Mouse (Mus musculus): ENCODE results near the gene A030003K21Rik.
"Not testable (repeated sequence)": the region's sequence is repeated elsewhere in the genome, so short reads cannot be mapped to it uniquely, and the experiment has no call there.

Gene A030003K21Rik

GRCm38 (mm10) chr1:82943295-82943694 lies at the start of gene A030003K21Rik:
Gene A030003K21Rik (minus strand): TSS chr1:82943388.
- not testable (repeated sequence) for DNase-seq (ENCODE audit: low read depth)

GRCm38 (mm10) chr1:82992093-82992492 lies 48.9 kb upstream of the A030003K21Rik start:
- DNase-seq (ENCODE audit: low read depth): no peak

GRCm38 (mm10) chr1:82991596-82991995 lies 48.4 kb upstream of the A030003K21Rik start:
- DNase-seq (ENCODE audit: low read depth): no peak

- no peak for DNase-seq (ENCODE audit: low read depth)
These were observed 47.9 kb upstream of the A030003K21Rik start for GRCm38 (mm10) chr1:82991062-82991461.

GRCm38 (mm10) chr1:82987530-82988198 lies 44.5 kb upstream of the A030003K21Rik start:
- DNase-seq (ENCODE audit: low read depth): peak; percentile 89

- DNase-seq (ENCODE audit: low read depth): no peak
These were observed 43.5 kb upstream of the A030003K21Rik start for GRCm38 (mm10) chr1:82986738-82987137.

GRCm38 (mm10) chr1:82977840-82978239 lies 34.7 kb upstream of the A030003K21Rik start:
- DNase-seq (ENCODE audit: low read depth): no peak

GRCm38 (mm10) chr1:82975750-82976149 lies 32.6 kb upstream of the A030003K21Rik start:
- peak; percentile 59 for DNase-seq (ENCODE audit: low read depth)

- no peak for DNase-seq (ENCODE audit: low read depth)
These were observed 31.2 kb upstream of the A030003K21Rik start for GRCm38 (mm10) chr1:82974342-82974741.

GRCm38 (mm10) chr1:82973901-82974300 lies 30.7 kb upstream of the A030003K21Rik start:
- DNase-seq (ENCODE audit: low read depth): peak; percentile 49

GRCm38 (mm10) chr1:82973244-82973643 lies 30.1 kb upstream of the A030003K21Rik start:
- peak; percentile 32 for DNase-seq (ENCODE audit: low read depth)

- no peak for DNase-seq (ENCODE audit: low read depth)
These were observed 28.9 kb upstream of the A030003K21Rik start for GRCm38 (mm10) chr1:82972046-82972445.

- no peak for DNase-seq (ENCODE audit: low read depth)
These were observed 23.2 kb upstream of the A030003K21Rik start for GRCm38 (mm10) chr1:82966413-82966812.

GRCm38 (mm10) chr1:82959870-82960385 lies 16.7 kb upstream of the A030003K21Rik start, which contains the start of gene Gm47955:
Gene Gm47955 (plus strand): TSS chr1:82960286.
- DNase-seq (ENCODE audit: low read depth): no peak

GRCm38 (mm10) chr1:82955913-82956312 lies 12.7 kb upstream of the A030003K21Rik start, which contains the start of gene Gm7544:
Gene Gm7544 (minus strand): TSS chr1:82956013.
- DNase-seq (ENCODE audit: low read depth): not testable (repeated sequence)

GRCm38 (mm10) chr1:82948601-82949000 lies 5.4 kb upstream of the A030003K21Rik start:
- DNase-seq (ENCODE audit: low read depth): no peak

- not testable (repeated sequence) for DNase-seq (ENCODE audit: low read depth)
These were observed 2.8 kb upstream of the A030003K21Rik start for GRCm38 (mm10) chr1:82946029-82946428.

GRCm38 (mm10) chr1:82942505-82942904 lies 683 bp downstream of the A030003K21Rik start:
- not testable (repeated sequence) for DNase-seq (ENCODE audit: low read depth)

- no peak for DNase-seq (ENCODE audit: low read depth)
These were observed 4.5 kb downstream of the A030003K21Rik start for GRCm38 (mm10) chr1:82938666-82939065.

- not testable (repeated sequence) for DNase-seq (ENCODE audit: low read depth)
These were observed 11.9 kb downstream of the A030003K21Rik start, which contains the start of gene Gm6217 for GRCm38 (mm10) chr1:82931326-82931725. Gene Gm6217 (minus strand): TSS chr1:82931399.

- DNase-seq (ENCODE audit: low read depth): not testable (repeated sequence)
These were observed 12.6 kb downstream of the A030003K21Rik start for GRCm38 (mm10) chr1:82930558-82930957.

GRCm38 (mm10) chr1:82924650-82925049 lies 18.5 kb downstream of the A030003K21Rik start, which contains the start of gene A030014E15Rik:
Gene A030014E15Rik (plus strand): TSS chr1:82924917.
- DNase-seq (ENCODE audit: low read depth): no peak

- not testable (repeated sequence) for DNase-seq (ENCODE audit: low read depth)
These were observed 29.8 kb downstream of the A030003K21Rik start for GRCm38 (mm10) chr1:82913434-82913833.

Measured in induced T-regulatory cell, adult 2 months (primary cell).